Mouse (Mus musculus) Patski (cell line): ENCODE data around the gene Efcab11. TPM values are rescaled to one million over a fixed set of nuclear protein-coding genes. Genes with fewer than 3 reads are reported as not detected.

Experiments
- ATAC-seq: fragments of 100-300 bp; one replicate; pipeline ENCODE4 v1.8.0; 2021
- CTCF ChIA-PET: fragments of 350-600 bp; sonication (Branson Sonifier 250); formaldehyde crosslinking; loops from one replicate; lab custom pipeline; 2022; ENCODE audit warnings: inconsistent platforms; lab: Charles Lee
- POLR2A ChIA-PET: fragments of 350-600 bp; sonication (Branson Sonifier 250); formaldehyde crosslinking; loops from one replicate; lab custom pipeline; 2022; ENCODE audit warnings: antibody characterized with exemption, inconsistent platforms; lab: Charles Lee
- DNase-seq: peaks from one replicate; pipeline ENCODE4 v3.0.0-alpha.2; 2011; ENCODE audit warnings: low read depth, low spot score
- H3K27me3 ChIP-seq: fragments of 371-371 bp; one replicate; pipeline ENCODE4 v1.5.1; 2021
- CTCF ChIP-seq: fragments of 100-300 bp; IDR thresholded peaks from one replicate; pipeline ENCODE4 v1.5.1; 2021
- in situ Hi-C: fragments of 300-500 bp; cut with MboI; formaldehyde crosslinking; loops from 3 replicates; pipeline ENCODE4 v1.11.1; 2018; ENCODE audit warnings: low pct_unique_long_range_greater_than_20kb, mixed read lengths
- polyA plus RNA-seq: library from polyadenylated mRNA; unstranded; gene quantifications from one replicate; pipeline ENCODE4 v1.2.3, GENCODE M21; 2021

Gene Efcab11
- polyA plus RNA-seq, 1 experiment from 2014 or later: 3.1 TPM

GRCm38 (mm10) chr12:99649732-99650131 lies 234.5 kb downstream of the Efcab11 start:
- in situ Hi-C loops: no loop called here
- ChIA-PET POLR2A (no interaction called here), CTCF (interaction anchor here (1.3 to 1.5 kb wide), 2 partner anchors 10 to 36 kb away, joined by 3 read pairs; no protein-coding TSS in a partner anchor)
- DNase-seq: no peak
- no peaks in the 10 kb centered on the region for H3K27me3 ChIP-seq
- TF ChIP-seq CTCF: no peak
- ATAC-seq: no peak

- CTCF ChIA-PET: no interaction called here
- H3K27me3 ChIP-seq: no peaks in the 10 kb centered on the region
- ATAC-seq (no peak), DNase-seq (no peak)
- in situ Hi-C loops: no loop called here
- no peak for TF ChIP-seq CTCF
- POLR2A ChIA-PET: no interaction called here
These were observed 235.5 kb downstream of the Efcab11 start for GRCm38 (mm10) chr12:99648781-99649180.

- DNase-seq: no peak
- in situ Hi-C loops: no loop called here
- CTCF ChIA-PET: no interaction called here
- POLR2A ChIA-PET: no interaction called here
- no peak for ATAC-seq
- no peaks in the 10 kb centered on the region for H3K27me3 ChIP-seq
- no peak for TF ChIP-seq CTCF
These were observed 237.5 kb downstream of the Efcab11 start for GRCm38 (mm10) chr12:99646556-99647354.

- DNase-seq: no peak
- no peak for TF ChIP-seq CTCF
- H3K27me3 ChIP-seq: no peaks in the 10 kb centered on the region
- no peak for ATAC-seq
- in situ Hi-C loops: no loop called here
- ChIA-PET CTCF (no interaction called here), POLR2A (no interaction called here)
These were observed 238.8 kb downstream of the Efcab11 start for GRCm38 (mm10) chr12:99645418-99645817.

- TF ChIP-seq CTCF: no peak
- DNase-seq (no peak), ATAC-seq (peak; percentile 86)
- ChIA-PET POLR2A (no interaction called here), CTCF (no interaction called here)
- no peaks in the 10 kb centered on the region for H3K27me3 ChIP-seq
- in situ Hi-C loops: no loop called here
These were observed 239.3 kb downstream of the Efcab11 start for GRCm38 (mm10) chr12:99644966-99645365.

Other genes with a start within 250 kb of the Efcab11 start
- gene Tdp1, start 78 bp upstream of the Efcab11 start, polyA plus RNA-seq: 17.0 TPM
- gene Kcnk13, start 80.1 kb upstream of the Efcab11 start, polyA plus RNA-seq: not detected
- 191 TPM for gene Psmc1, start 225.7 kb upstream of the Efcab11 start, polyA plus RNA-seq